Mouse (Mus musculus): ENCODE results near the gene Glyatl3. TPM values are rescaled to one million over a fixed set of nuclear protein-coding genes. Genes with fewer than 3 reads are reported as not detected.

Glyatl3 gene
- total and polyA plus RNA-seq, 2 experiments from 2014 or later, result not detected

DNA sequence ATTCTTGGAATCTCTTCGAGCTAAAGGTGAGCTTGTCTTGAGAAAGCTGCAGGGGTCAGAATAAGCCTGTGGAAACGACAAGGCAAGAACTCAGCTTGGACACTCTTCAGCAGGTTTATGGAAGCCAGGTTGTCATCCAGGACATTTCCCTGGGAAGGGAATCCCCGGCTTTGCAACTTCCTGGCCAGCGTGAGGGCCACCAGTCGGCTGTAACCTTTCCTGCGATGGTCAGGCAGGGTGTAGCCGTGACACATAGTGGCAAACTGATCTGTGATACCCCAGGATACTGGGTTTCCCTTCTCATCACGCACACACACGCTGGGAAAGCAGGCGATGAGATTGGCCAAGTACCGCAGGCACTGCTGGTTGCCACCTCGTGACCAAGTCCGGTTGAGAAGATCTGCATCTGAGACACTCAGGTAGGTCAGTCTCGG lies 9.4 kb downstream of the Glyatl3 start:
- Histone ChIP-seq H3K27me3 (ENCODE audit: control insufficient read depth, insufficient read depth, low read length) (no peaks in the 10 kb centered on the region), H3K4me2 (ENCODE audit: low read depth, low read length) (peak overlapping the region; percentile 54), H3K27ac (ENCODE audit: low read depth) (no peak overlapping the region), H3K9me3 (replicated peaks; ENCODE audit: control insufficient read depth, low read length) (no peaks in the 10 kb centered on the region), H3K36me3 (replicated peaks; ENCODE audit: control insufficient read depth, insufficient read depth, low read length) (no peaks in the 10 kb centered on the region), H3K9ac (replicated peaks; ENCODE audit: low read depth, low read length) (no peak overlapping the region), H3K4me3 (ENCODE audit: low read depth, low read length) (peak overlapping the region; percentile 26), H3K4me1 (ENCODE audit: control insufficient read depth, insufficient read depth) (no peaks in the 10 kb centered on the region)
- TF ChIP-seq CTCF (IDR thresholded peaks at IDR 0.05; ENCODE audit: low read depth) (no peak), EP300 (IDR thresholded peaks at IDR 0.05; ENCODE audit: low read depth) (no peak)
- WGBS, result 3% methylated on average over 14 of the region's 14 CpGs
- no peak for DNase-seq (ENCODE audit: low spot score)
- ATAC-seq (ENCODE audit: insufficient read depth, low read depth), result no peak

DNA sequence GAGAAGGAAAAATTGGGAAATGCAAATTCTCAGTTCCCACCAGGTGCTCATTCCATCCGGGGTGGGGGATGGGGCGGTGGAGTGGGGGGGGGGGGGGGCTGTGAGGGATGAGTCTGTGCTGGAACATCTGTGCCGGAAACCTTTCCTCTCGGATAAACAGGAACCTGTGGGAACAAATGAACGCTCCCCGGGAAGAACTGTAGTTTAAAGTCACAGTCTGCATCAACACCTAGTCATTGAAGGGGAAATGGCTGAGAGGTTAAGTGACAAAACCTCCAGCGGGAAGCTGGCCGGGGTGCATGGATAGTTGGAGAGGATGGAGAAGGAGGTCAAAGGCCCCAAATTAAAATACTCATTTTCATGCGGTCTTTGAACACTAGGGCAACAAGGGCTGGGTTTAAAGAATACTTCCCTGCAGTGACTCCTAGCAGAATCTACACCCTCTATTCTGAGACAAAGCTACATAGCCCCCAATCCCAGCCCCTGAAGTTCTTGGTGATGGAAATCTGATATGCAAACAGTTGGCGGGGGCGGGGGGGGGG lies 10.0 kb downstream of the Glyatl3 start:
- Histone ChIP-seq H3K4me2 (ENCODE audit: low read depth, low read length) (peak overlapping the region; percentile 54; the same call in 1 of the 2 replicates), H3K9ac (replicated peaks; ENCODE audit: low read depth, low read length) (no peak overlapping the region), H3K36me3 (replicated peaks; ENCODE audit: control insufficient read depth, insufficient read depth, low read length) (no peaks in the 10 kb centered on the region), H3K27me3 (ENCODE audit: control insufficient read depth, insufficient read depth, low read length) (no peaks in the 10 kb centered on the region), H3K9me3 (replicated peaks; ENCODE audit: control insufficient read depth, low read length) (no peaks in the 10 kb centered on the region), H3K4me3 (ENCODE audit: low read depth, low read length) (no peak overlapping the region), H3K4me1 (ENCODE audit: control insufficient read depth, insufficient read depth) (no peaks in the 10 kb centered on the region), H3K27ac (ENCODE audit: low read depth) (no peak overlapping the region)
- TF ChIP-seq EP300 (IDR thresholded peaks at IDR 0.05; ENCODE audit: low read depth) (no peak), CTCF (IDR thresholded peaks at IDR 0.05; ENCODE audit: low read depth) (no peak)
- DNase-seq (ENCODE audit: low spot score) (no peak), ATAC-seq (ENCODE audit: insufficient read depth, low read depth) (no peak)
- 10% methylated on average over 11 of the region's 11 CpGs for WGBS

DNA sequence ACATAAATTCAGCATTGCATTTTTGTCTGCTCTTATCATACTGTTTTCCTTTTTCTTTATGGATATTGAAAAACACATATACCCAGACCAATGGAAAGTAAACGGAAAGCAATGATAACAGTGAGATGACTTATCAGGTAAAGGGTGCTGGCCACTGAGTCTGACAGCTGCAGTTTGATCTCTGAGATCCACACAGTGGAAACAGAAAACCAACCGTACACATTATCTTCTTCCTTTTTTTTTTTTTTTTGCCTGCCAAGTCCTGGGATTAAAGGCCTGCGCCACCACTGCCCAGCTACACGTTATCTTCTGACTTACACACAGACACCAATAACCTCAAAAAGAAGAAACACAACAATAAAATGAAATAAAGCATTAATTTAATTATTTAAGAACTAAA lies 10.8 kb downstream of the Glyatl3 start:
- H3K4me3 ChIP-seq (ENCODE audit: low read depth, low read length), result no peak overlapping the region
- H3K27ac ChIP-seq (ENCODE audit: low read depth), result no peak overlapping the region
- H3K36me3 ChIP-seq (replicated peaks; ENCODE audit: control insufficient read depth, insufficient read depth, low read length), result no peaks in the 10 kb centered on the region
- TF ChIP-seq CTCF (IDR thresholded peaks at IDR 0.05; ENCODE audit: low read depth) (no peak), EP300 (IDR thresholded peaks at IDR 0.05; ENCODE audit: low read depth) (no peak)
- 45% methylated on average over 4 of the region's 4 CpGs for WGBS
- no peaks in the 10 kb centered on the region for H3K27me3 ChIP-seq (ENCODE audit: control insufficient read depth, insufficient read depth, low read length)
- no peak for ATAC-seq (ENCODE audit: insufficient read depth, low read depth)
- no peak overlapping the region for H3K9ac ChIP-seq (replicated peaks; ENCODE audit: low read depth, low read length)
- no peak overlapping the region for H3K4me2 ChIP-seq (ENCODE audit: low read depth, low read length)
- DNase-seq (ENCODE audit: low spot score), result no peak
- H3K4me1 ChIP-seq (ENCODE audit: control insufficient read depth, insufficient read depth), result no peaks in the 10 kb centered on the region
- no peaks in the 10 kb centered on the region for H3K9me3 ChIP-seq (replicated peaks; ENCODE audit: control insufficient read depth, low read length)

DNA sequence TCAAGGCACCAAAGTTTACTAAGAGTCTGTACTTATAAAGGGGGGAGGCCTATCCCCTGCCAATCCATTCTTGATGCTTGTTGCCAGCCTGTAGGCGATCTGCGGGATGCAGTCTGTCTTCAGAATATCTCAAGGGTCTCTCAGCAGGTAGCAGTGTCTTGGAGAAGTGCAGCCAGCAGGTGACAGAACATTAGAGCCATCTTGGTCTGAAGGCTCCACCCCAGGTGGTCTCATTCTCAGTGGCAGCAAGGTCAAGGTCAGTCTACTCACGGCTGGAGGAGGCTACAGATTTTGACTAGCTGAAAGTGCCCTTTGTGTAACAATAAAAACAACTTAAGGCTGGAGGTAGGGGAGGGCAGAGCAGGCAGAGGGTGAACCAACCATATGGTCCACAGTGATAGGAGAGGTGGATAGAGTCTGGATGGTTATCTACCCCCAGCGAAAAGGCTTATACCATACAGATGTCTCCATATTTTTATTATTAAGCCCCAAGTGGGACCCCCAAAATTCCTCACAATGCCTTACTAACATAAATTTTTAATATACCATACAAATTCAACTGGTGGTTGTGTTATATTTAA lies 14.3 kb downstream of the Glyatl3 start:
- Histone ChIP-seq H3K36me3 (replicated peaks; ENCODE audit: control insufficient read depth, insufficient read depth, low read length) (no peaks in the 10 kb centered on the region), H3K27ac (ENCODE audit: low read depth) (no peak overlapping the region), H3K27me3 (ENCODE audit: control insufficient read depth, insufficient read depth, low read length) (no peaks in the 10 kb centered on the region), H3K4me1 (ENCODE audit: control insufficient read depth, insufficient read depth) (no peaks in the 10 kb centered on the region), H3K4me2 (ENCODE audit: low read depth, low read length) (no peak overlapping the region), H3K9me3 (replicated peaks; ENCODE audit: control insufficient read depth, low read length) (no peaks in the 10 kb centered on the region), H3K9ac (replicated peaks; ENCODE audit: low read depth, low read length) (no peak overlapping the region), H3K4me3 (ENCODE audit: low read depth, low read length) (no peak overlapping the region)
- TF ChIP-seq CTCF (IDR thresholded peaks at IDR 0.05; ENCODE audit: low read depth), result no peak
- no peak for TF ChIP-seq EP300 (IDR thresholded peaks at IDR 0.05; ENCODE audit: low read depth)
- DNase-seq (ENCODE audit: low spot score) (no peak), ATAC-seq (ENCODE audit: insufficient read depth, low read depth) (no peak)
- 62% methylated on average over 4 of the region's 4 CpGs for WGBS

DNA sequence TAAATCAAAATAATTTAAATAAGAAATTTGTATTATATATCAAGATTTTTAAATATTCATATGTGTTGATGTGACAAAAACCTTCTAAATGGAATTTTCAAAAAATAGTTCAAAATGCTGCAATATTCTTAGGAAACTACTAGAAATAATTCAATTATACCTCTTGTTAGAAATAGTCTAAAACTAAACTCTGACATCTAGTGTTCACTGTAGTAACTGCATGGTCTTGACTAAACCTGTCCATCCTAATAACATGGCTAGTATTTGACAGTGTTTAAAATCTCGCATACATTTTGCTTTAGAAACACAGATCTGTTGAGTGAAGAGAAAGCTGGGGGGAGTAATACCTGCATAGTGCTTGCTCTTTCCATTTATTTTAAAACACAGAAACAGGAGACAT lies 17.3 kb downstream of the Glyatl3 start:
- no peaks in the 10 kb centered on the region for H3K36me3 ChIP-seq (replicated peaks; ENCODE audit: control insufficient read depth, insufficient read depth, low read length)
- H3K9me3 ChIP-seq (replicated peaks; ENCODE audit: control insufficient read depth, low read length), result no peaks in the 10 kb centered on the region
- TF ChIP-seq CTCF (IDR thresholded peaks at IDR 0.05; ENCODE audit: low read depth) (peak; percentile 63), EP300 (IDR thresholded peaks at IDR 0.05; ENCODE audit: low read depth) (no peak)
- H3K27ac ChIP-seq (ENCODE audit: low read depth), result no peak overlapping the region
- DNase-seq (ENCODE audit: low spot score), result peak; percentile 28
- WGBS, result 60% methylated on average over 1 of the region's 1 CpGs
- no peaks in the 10 kb centered on the region for H3K27me3 ChIP-seq (ENCODE audit: control insufficient read depth, insufficient read depth, low read length)
- no peak overlapping the region for H3K4me2 ChIP-seq (ENCODE audit: low read depth, low read length)
- H3K4me1 ChIP-seq (ENCODE audit: control insufficient read depth, insufficient read depth), result no peaks in the 10 kb centered on the region
- ATAC-seq (ENCODE audit: insufficient read depth, low read depth), result no peak
- H3K9ac ChIP-seq (replicated peaks; ENCODE audit: low read depth, low read length), result no peak overlapping the region
- H3K4me3 ChIP-seq (ENCODE audit: low read depth, low read length), result no peak overlapping the region

Data from heart, postnatal 0 days (tissue).